Mouse (Mus musculus) kidney, postnatal 25 days (tissue): Measurements from ENCODE around the gene Mab21l3.

ENCODE experiments used
- DNase-seq, 2 experiments: peaks; one replicate each; pipeline ENCODE4 v3.0.0; 2021; ENCODE audit warnings: mixed read lengths in 2 of 2

Gene Mab21l3

DNA sequence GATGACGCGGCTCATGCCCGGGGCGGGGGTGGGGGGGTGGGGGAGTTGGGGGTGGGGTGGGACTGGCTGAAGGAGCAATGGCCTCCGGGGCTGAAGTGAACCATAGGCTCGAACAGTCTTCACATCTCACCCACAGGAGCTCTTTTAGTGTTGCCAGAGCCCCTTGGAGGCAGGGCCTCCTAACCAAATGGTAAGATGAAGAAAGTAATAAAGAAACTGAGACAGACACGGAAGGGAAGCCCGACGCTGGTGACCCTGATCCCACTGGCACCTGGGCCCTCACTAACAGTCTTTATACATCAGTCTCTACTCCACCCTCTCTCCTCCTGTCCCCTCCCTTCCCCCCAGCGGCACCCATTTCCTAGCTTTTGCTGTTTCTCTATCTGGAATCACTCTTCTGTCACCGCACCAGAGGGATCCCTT is 48.2 kb downstream of the Mab21l3 start:
- no peak for DNase-seq

DNA sequence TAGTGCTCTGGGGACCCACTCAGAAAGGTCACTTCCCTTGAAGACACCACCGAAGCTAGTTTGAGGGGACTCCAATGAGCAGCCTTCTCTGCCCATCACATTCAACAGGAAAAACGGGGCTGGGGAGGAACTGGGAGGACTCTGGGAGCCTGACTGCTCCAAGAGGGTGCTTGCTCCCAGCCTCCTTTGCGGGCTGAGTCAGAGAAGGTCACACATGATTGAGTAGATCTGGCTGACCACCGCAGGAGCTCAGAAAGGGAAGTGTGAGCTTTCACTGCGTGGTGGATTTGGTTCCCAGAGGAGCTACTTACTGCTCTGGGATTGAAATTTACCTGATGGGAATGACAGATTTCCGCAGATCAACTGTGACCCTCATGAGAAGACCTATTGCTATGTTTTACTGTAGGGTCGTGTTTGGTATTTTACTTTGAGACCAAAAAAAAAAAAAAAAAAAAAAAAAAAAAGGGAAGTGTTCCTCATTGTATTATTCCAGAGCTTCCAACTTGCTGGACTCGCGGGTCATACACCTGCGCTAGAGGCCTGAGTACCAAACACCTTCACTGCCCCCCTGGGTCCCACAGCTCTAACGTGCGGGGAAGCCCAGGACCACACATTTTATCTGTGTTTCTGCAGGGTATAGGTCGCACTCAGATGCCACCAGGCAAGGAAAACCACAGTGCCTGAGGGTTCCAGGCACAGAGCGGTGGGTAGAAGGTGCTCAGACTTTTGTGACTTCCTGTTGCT is 48.7 kb downstream of the Mab21l3 start:
- peak; percentile 56 to 81 for DNase-seq

DNA sequence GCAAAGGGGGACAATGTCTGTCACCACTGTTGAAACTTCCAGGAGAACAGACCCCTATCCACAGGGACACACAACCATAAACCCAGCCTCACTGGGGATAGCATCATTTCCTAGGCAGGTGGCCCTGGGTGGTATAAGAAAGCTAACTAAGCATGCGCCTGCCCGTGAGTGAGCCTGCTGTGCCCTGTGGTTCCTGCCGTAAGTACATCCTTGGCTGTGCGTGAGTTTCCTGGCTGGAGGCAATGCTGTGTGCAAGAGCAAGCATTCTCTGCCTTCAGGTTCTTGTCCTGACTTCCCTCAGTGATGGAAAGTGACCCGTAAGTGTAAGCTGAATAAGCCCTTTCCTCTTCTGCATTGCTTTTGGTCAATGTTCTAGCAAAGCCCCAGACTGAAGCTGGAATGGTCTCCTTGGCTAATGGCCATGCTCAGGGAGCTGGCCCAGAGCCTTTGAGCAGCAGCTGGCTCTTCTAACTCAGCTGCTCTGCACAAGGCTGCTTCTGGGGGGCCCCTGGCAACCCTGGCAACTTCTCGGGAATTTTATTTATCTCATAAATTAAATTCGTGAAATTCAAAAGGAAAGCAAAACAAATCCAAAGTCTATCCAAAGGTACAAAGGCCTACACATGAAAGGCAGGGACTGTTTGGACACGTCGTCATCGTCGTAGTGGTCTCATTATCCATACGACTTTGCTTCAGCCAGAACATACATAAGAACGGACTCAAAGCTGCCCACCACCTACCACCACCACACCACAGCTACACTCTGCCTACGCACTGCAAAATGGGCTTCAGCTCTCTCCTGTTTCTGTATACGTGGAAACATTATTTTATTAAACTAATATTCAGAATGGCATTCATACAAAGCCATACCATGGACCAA is 50.7 kb downstream of the Mab21l3 start:
- no peak for DNase-seq

DNA sequence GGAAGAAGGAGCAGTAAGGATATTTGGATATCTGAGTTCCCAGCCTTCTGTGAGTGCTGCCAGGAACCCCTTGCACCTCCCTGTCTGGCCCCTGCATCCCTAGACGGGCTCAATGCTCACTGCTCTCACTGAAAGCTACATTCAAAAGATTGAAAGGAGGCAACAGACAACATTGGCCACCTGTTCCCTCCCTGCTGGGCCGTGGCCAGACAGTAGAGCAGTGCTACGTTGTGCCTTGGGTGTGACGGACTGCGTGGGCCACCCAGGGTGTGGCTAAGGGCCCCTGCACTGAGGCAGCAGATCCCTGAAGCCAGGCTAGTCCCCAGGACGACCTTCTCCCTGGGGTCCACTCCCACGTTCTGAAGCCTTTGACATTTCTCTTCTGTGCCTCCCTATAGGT is 52.5 kb downstream of the Mab21l3 start:
- no peak for DNase-seq

DNA sequence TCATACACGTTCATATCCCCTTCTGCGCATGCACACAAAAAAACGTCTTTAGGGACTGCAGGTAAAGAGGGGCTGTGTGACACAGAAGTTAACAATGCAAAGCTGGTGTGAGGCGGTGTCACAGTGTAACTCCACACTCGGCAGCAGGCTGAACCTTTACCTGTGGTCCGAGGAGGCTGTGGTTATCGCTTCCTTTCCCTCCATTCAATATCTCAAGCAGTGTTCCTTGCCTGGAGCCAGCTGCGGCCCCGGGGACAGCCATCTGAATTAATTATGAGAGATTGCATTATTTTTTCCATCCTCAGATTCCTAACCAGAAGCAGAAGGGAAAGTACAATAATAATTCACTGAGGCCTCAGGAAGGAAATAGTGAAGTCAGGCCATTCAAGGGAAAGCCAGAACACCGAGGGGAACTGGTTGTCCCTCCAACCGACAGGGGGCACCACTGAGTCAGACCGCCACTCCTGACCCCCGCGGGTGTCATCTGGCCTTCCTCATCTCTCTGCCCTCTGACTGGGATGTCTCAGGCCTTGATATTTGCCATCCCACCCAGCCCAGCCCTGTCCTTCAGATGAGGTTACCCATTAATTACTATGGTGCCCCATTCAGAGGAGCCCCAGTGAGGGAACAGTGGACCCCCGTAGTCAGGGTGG is 53.2 kb downstream of the Mab21l3 start:
- no peak for DNase-seq

DNA sequence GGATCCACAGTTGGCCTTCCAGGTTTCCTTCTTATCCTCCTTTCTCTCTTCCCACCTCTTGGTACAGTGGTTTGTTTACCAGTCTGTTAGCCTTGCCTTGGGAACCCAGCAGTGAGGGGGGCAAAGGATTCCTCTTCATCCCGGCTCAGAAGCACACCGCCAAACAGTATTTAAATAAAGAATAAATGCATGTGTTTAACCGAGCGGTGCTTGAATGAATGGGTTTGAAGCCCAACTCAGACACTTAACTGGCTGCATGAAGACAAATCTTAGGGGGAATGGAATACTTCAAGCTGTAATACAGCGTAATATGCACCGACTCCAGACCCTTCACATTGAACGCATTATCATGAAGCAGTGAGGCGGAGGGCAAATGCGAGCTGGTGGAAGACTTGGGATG is 54.1 kb downstream of the Mab21l3 start:
- no peak for DNase-seq

DNA sequence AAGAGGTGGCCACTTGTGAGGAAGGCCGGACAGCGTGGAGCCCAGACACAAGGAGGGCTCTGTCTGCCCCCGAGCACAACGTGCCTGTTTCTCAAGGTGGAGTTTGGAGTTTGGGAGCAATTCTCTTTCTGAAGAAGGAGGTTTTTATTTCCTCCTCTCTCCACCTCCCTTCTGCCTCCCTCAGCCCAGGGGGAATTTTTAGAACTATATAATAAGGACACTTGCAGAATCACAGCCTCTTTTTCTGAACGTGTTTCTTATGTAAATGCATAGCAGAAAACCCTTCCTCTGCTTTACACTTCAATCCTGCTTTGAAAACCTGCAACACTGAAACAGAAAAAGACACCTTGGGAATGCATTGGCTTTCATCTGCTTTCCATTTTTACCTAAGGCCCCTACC is 54.7 kb downstream of the Mab21l3 start:
- DNase-seq: no peak

DNA sequence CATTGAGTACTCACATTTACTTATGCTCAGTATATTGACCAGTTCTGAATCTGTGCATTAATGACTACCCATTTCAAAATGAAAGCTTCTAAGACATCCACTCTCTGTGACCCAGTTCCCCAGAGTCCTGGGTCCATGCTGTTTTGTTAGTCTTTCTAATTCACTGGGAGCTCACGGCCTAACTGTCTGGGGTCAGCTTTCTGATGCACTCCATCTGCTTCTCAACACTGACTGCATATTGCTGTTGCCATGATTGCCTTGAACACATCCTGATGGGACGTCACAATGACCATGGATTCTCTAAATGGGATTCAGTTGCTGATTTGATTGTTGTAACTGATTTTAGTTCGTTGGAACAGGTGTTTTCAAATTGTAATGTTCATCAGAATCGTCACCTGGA is 56.6 kb downstream of the Mab21l3 start:
- no peak for DNase-seq

DNA sequence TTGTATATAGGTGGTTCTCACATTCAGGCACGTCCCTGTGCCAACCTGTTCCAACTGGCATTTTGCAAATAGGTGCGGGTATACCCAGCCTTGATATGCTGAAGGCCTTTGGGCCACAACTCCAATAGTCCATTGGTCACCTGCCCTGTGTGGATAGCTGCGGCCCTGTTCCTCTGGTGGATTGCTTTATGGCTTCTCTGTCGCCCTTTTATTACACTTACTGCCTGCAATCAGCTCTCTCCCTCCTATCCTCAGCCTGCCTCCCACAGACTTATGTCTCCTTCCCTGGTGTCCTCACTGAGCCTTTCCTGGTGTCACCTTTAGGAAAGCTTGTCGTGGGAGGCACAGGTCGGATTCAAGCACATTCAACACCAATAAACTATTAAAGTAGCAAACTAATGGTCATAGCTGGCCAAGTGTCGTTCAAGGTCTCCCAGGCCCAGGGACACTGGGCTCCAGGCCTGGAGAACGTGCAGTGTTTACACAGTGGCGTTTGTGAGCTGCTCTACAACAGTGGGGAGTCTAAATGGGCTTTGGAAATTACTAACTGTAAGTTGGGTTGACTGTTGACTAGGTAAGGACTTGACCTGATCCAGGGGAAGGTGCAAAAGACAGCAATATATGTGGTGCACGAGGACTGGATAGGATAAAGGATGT is 63.9 kb downstream of the Mab21l3 start:
- DNase-seq: no peak

DNA sequence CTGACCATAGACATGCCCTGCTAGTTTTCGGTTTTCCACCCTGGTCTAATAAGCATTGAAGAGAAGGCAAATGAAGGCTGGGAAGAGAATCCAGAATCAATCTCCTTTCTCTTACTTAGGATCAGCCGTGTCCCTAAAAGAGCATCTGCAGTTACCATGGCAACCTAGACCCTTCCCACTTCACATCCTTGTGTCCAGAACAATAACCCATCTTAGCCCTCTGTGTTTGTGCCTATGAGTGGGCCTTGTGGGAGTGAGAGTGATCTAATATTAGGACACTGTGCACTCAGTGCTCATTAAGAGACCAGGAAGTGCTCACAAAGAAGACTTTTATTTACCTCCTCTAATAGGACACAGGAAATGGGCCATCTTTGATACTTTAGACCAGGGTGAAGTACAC is 65.0 kb downstream of the Mab21l3 start:
- no peak for DNase-seq

DNA sequence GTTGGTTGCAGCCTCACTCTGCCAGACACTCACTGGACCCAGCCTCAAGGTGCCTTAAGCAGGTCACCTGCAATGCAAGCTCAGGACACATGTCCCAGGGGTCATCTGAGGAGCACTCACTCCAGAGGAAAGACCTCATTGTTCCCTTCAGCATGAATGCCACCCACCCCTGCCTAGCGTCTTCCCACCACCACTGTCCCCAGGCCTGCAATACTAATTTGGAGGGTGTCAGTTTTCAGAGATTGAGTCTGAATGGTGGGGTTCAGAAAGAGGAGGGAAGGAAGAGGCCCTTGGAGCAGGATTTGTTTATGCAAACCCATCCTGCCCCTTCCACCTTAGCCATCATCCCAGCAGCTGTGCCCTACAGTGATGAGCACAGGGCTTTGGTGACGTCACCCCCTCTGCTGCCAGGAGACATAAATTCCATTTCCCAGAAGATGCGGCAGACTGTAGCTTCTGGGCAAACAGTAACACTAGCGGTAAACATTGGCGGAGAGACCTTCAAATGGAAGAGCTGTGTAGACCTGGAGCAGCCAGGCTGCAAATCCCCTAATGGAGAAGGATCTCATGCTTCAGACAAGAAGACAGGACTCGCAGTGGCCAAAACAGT is 67.8 kb downstream of the Mab21l3 start:
- no peak for DNase-seq

DNA sequence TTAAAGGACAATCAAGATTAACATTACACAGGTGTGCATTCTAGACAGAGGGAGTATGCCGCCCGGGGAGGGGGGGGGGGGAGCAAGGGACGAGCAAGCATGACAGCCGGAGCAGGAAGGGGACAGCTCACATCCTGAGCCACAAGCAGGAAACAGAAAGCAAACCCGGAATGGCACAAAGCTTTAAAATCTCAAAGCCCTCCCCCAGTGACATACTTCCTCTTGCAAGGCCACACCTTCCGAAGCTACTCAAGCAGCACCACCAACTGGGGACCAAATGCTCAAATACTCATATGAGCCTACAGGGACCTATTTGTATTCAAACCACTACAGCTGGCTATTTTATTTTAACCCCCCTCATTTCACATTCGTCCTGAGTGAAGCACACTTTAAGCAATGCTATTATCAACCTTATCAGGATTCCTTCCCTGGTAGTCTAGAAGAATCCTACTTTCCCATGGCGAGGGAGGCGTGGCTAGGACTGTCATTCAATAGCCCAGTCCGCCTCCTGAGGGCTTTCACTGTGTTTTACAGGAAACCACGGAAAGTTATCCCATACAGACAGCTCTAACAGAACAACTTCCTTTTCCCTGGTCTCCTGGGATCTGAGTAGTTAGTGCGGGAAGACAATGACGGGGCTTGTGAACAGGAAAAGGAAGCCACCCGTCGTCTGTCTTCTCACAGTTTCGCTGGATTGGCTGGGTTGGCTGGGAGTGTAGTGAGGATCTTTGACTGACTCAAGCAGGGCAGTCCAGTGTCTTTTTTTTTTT is 69.7 kb downstream of the Mab21l3 start:
- peak; percentile 42 to 78 for DNase-seq

DNA sequence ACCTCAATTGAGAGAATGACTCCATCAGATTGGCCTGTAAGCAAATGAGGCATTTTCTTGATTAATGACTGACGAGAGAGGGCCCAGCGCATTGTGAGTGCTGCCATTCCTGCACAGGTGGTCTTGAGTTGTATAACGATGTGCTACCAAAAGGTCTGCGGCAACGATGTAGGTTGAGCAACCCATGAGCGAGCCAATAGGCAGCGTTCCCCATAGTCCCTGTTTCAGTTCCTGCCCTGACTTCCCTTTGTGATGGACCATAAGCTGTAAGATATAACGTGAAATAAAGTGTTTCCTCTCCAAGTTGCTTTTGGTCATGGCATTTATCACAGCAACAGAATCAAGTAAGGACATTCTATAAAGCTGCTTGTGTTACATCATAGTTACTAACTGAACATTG is 73.0 kb downstream of the Mab21l3 start:
- no peak for DNase-seq

DNA sequence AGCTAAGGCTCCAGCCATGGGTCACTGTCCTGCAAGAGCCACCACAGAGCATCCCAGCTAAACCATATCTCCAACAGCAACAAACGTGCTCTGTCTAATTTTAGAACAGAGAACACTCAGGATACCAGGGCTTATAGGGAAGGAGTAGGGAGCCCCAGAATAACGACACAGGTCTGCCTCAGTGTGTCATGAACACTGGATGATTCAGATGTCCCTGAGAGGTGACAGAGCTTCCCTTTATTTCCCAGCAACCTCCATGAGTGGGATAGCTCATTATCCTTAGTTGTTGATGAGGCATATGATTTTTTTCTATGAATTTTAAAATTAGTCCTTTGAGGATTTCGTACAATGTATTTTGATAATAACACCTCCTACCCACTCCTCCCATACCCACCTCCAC is 78.2 kb downstream of the Mab21l3 start:
- no peak for DNase-seq

DNA sequence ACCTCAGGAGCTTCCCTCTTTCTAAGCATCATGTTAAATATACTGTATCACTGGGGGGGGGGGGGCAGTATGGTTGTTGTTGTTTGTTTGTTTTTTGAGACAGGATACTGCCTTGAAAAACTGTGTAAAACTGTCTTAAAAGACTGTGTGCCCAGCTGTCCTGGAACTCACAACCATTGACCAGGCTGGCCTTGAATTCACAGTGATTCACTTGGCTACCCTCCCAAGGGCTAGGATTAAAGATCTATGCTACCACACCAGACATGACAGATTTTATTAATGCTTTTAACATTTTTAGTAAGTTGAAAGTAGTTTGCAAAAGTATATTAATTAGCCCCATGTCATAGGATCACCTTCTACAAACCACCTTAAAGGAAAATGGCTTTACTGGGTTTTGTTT is 85.2 kb downstream of the Mab21l3 start:
- DNase-seq: no peak
